Mouse (Mus musculus): ENCODE data around the gene Ttk. TPM values are rescaled to one million over a fixed set of nuclear protein-coding genes. Genes with fewer than 3 reads are reported as not detected.

Ttk gene
- total RNA-seq, 2 experiments from 2014 or later: 0.81 to 0.84 TPM

GRCm38 (mm10) chr9:83829896-83830295 is 4.6 kb upstream of the Ttk start:
- no peak for TF ChIP-seq CTCF (conservative IDR thresholded peaks at IDR 0.05)

GRCm38 (mm10) chr9:83831152-83831551 is 3.3 kb upstream of the Ttk start:
- no peak overlapping the region for H3K27ac ChIP-seq
- DNase-seq (ENCODE audit: low spot score in 2 of 2): no peak
- TF ChIP-seq CTCF (conservative IDR thresholded peaks at IDR 0.05): no peak
- no peak overlapping the region for H3K4me3 ChIP-seq

More at GRCm38 (mm10) chr9:83829896-83830295, 4.6 kb upstream of the Ttk start:
- DNase-seq (ENCODE audit: low spot score in 2 of 2): no peak
- H3K27ac ChIP-seq: no peak overlapping the region
- no peak overlapping the region for H3K4me3 ChIP-seq

GRCm38 (mm10) chr9:83834748-83835313 is 342 bp downstream of the Ttk start:
- H3K4me3 ChIP-seq: peak overlapping the region; percentile 68
- DNase-seq (ENCODE audit: low spot score in 2 of 2): no peak
- H3K27ac ChIP-seq: no peak overlapping the region
- TF ChIP-seq CTCF (conservative IDR thresholded peaks at IDR 0.05): no peak

DNA sequence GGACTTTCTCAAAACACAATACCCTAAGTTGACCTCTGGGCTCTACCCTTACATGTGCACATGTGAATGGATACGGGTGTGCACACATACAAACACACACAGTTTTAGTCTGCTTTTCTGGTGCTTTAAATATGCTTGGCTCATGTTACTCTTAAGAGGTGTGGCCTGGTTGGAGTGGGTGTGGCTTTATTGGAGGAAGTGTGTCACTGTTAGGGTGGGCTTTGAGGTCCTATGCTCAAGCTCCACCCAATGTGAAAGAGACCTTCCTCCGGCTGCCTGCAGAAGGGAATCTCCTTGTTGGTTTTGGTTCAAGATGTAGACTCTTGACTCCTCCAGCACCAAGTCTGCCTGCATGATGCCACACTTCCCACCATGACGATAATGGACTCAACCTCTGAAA is 18.0 kb downstream of the Ttk start:
- TF ChIP-seq CTCF (conservative IDR thresholded peaks at IDR 0.05): no peak
- H3K4me3 ChIP-seq: no peak overlapping the region
- no peak overlapping the region for H3K27ac ChIP-seq
- no peak for DNase-seq (ENCODE audit: low spot score in 2 of 2)

DNA sequence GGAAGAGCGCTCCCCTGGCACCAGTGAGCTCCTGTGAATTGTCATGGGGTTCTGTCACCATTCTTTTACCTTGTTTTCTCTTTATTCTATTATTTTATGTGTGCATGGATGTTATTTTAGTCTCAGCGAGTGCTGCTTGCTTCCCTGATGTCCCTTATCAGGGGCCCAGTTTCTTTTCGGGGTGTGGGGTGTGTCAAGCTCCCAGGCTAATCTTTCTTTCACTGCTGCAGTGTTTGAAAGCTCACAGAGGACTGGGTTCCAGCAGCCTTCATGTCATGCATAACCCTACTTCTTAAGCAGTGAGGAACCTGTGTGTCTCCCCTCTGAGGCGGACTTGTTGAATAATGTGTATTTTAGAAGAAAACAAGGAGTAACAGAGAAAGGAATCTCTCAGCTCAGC is 30.7 kb downstream of the Ttk start:
- TF ChIP-seq CTCF (conservative IDR thresholded peaks at IDR 0.05): no peak
- Histone ChIP-seq H3K4me3 (no peak overlapping the region), H3K27ac (no peak overlapping the region)
- DNase-seq (ENCODE audit: low spot score in 2 of 2): no peak

- Histone ChIP-seq H3K27ac (no peak overlapping the region), H3K4me3 (no peak overlapping the region)
- DNase-seq (ENCODE audit: low spot score in 2 of 2): no peak
- TF ChIP-seq CTCF (conservative IDR thresholded peaks at IDR 0.05): no peak
These were observed 47.7 kb downstream of the Ttk start for GRCm38 (mm10) chr9:83882191-83882590.

GRCm38 (mm10) chr9:83886149-83886548 is 51.7 kb downstream of the Ttk start:
- Histone ChIP-seq H3K27ac (no peak overlapping the region), H3K4me3 (no peak overlapping the region)
- DNase-seq (ENCODE audit: low spot score in 2 of 2): no peak
- TF ChIP-seq CTCF (conservative IDR thresholded peaks at IDR 0.05): peak; percentile 34

DNA sequence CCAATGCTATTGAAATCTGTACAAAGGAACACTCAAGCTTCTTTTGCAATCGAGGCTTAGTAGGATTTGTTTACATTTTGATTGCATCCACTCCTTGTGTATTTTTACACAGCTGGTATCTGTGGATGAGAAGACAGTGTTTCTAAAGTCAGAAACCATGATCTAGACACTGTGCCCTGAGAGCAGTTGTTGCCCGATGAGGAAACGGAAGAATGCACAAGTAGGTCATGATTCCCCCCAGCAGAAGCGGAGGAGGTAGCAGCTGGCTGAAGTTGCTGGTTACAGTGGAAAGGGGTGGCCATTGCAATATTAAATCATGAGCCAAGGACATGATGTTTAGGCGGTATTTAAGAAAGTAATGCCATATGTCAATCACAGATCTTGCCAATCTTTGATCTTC is 53.7 kb downstream of the Ttk start:
- H3K27ac ChIP-seq: no peak overlapping the region
- no peak overlapping the region for H3K4me3 ChIP-seq
- no peak for DNase-seq (ENCODE audit: low spot score in 2 of 2)
- TF ChIP-seq CTCF (conservative IDR thresholded peaks at IDR 0.05): no peak

- TF ChIP-seq CTCF (conservative IDR thresholded peaks at IDR 0.05): no peak
- H3K27ac ChIP-seq: no peak overlapping the region
- H3K4me3 ChIP-seq: no peak overlapping the region
- no peak for DNase-seq (ENCODE audit: low spot score in 2 of 2)
These were observed 58.6 kb downstream of the Ttk start for GRCm38 (mm10) chr9:83893073-83893472.

DNA sequence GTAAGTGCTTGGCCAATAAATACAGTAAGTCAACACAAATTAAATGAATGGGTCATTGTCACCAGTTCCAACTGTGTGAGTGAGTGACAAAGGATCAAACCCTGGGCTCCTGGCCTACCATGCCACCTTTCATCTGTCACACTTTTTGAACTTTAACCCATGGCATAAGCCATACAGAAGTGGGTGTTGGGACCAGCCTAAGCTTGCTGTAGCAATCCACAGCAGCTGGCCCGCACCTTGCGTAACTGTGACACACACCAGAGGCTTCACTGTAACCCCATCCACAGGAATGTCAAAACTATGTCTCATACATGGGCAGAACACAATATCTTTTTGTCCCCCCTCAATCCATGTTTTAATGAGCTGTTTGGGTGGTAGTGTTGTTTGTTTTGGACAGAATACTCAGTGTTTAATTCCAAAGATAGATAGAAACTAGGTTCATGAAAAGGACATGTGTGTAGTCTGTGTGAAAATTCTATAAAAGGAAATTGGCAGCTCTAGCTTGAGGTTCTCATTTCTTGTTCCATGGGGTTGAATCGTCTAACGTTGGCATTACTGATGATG is 59.4 kb downstream of the Ttk start:
- no peak for TF ChIP-seq CTCF (conservative IDR thresholded peaks at IDR 0.05)
- H3K4me3 ChIP-seq: no peak overlapping the region
- no peak overlapping the region for H3K27ac ChIP-seq
- DNase-seq (ENCODE audit: low spot score in 2 of 2): no peak

DNA sequence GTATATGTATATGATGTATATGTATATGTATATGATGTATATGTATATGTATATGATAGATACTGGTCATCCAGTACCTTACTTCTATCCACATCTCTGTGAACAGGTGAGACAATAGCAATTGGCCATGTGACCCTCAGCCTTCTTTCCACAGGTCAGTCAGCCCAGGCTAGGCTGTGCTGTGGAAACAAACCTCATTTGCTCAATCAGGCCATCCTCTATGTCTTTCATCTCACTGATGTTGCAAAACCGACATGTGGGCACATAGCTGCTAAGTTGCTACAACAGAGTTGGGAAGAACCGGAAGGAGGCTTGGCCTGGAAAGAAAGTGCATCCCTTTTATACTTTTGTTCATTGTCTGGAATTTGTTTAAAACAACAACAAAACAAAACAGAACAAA is 67.6 kb downstream of the Ttk start:
- TF ChIP-seq CTCF (conservative IDR thresholded peaks at IDR 0.05): no peak
- H3K27ac ChIP-seq: no peak overlapping the region
- no peak overlapping the region for H3K4me3 ChIP-seq
- no peak for DNase-seq (ENCODE audit: low spot score in 2 of 2)

- Histone ChIP-seq H3K27ac (no peak overlapping the region), H3K4me3 (no peak overlapping the region)
- no peak for DNase-seq (ENCODE audit: low spot score in 2 of 2)
- peak; percentile 79 for TF ChIP-seq CTCF (conservative IDR thresholded peaks at IDR 0.05)
These were observed 71.3 kb downstream of the Ttk start for GRCm38 (mm10) chr9:83905820-83906219.

DNA sequence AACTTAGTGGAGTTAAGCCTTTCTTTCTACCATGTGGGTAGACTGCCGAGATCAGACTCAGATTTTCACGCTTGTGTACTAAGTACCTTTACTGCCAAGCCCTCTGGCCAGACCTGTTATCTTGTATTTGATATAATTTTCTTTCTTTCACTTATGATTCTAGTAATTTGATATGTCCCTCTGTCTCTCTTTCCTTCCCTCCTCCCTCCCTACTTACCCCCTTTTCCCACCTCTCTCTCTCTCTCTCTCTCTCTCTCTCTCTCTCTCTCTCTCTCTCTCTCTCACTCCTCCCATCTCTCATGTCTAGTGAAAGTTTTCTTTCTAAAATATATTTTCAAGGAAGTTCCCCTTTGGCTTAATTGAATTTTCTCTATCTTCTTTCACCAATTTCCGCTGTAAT is 72.5 kb downstream of the Ttk start:
- Histone ChIP-seq H3K27ac (no peak overlapping the region), H3K4me3 (no peak overlapping the region)
- DNase-seq (ENCODE audit: low spot score in 2 of 2): no peak
- no peak for TF ChIP-seq CTCF (conservative IDR thresholded peaks at IDR 0.05)

DNA sequence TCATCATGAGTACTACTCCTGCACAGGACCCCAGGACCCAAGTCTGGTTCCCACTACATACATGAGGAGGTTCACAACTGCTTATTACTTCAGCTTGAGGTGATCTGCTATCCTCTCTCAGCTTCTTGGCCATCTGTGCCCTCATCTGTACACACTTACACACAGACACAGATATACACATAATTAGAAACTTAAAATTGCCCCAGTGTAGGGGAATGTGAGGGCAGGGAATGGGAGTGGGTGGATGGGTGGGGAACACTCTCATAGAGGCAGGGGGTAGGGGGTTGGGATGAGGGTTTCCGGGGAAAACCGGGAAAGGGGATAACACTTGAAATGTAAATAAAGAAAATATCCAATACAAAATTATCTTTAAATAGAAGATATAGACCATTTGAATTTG is 75.3 kb downstream of the Ttk start:
- Histone ChIP-seq H3K27ac (no peak overlapping the region), H3K4me3 (no peak overlapping the region)
- DNase-seq (ENCODE audit: low spot score in 2 of 2): no peak
- no peak for TF ChIP-seq CTCF (conservative IDR thresholded peaks at IDR 0.05)
